Mouse (Mus musculus): ENCODE data around the gene Olfr801. TPM values are rescaled to one million over a fixed set of nuclear protein-coding genes. Genes with fewer than 3 reads are reported as not detected.

Gene Olfr801
- polyA plus RNA-seq, 2 experiments: not detected

DNA sequence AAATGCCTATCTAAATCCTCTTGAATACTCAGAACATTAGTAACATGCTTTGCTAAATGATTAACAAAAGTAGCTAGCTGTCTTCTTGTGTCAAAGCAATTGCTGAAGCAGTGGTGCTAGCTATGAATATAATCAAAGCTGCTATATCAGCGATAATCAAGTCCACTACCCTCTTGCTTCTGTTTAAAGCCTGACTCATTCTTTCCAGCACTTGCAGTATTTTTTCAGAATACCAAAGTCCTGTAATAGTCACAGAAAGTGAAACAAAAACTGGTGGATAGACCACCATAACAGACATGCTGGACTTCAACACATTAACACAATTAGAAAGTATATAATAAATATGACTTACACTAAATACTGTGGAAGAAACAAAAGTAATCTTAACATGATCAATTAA is 21.9 kb downstream of the Olfr801 start:
- Histone ChIP-seq H3K4me2 (replicated peaks; ENCODE audit: low read depth, low read length, severe bottlenecking) (no peak overlapping the region), H3K4me3 (replicated peaks; ENCODE audit: low read length) (no peak overlapping the region), H3K36me3 (ENCODE audit: control insufficient read depth, insufficient read depth, low read length) (no peaks in the 10 kb centered on the region), H3K4me1 (ENCODE audit: control insufficient read depth, insufficient read depth, low read length) (no peaks in the 10 kb centered on the region), H3K27me3 (ENCODE audit: control insufficient read depth, insufficient read depth, low read length) (no peaks in the 10 kb centered on the region), H3K27ac (replicated peaks; ENCODE audit: low read depth, low read length) (no peak overlapping the region), H3K9me3 (ENCODE audit: control insufficient read depth, low read length) (no peaks in the 10 kb centered on the region), H3K9ac (ENCODE audit: low read depth, low read length, severe bottlenecking) (no peak overlapping the region)
- DNase-seq (ENCODE audit: low spot score): no peak
- no peak for ATAC-seq (ENCODE audit: low FRiP score, low read depth)
- WGBS: 80% methylated on average over 1 of the region's 1 CpGs
- no peak for TF ChIP-seq POLR2A (IDR thresholded peaks at IDR 0.05; ENCODE audit: borderline replicate concordance, extremely low read depth, insufficient read depth, insufficient read length)

GRCm38 (mm10) chr10:129637184-129637583 is 36.5 kb downstream of the Olfr801 start, which contains the start of gene Olfr799:
Olfr799 (plus strand) TSS chr10:129637484.
- H3K4me3 ChIP-seq (replicated peaks; ENCODE audit: low read length): no peak within 1 kb of the TSS
- no peak within 1 kb of the TSS for H3K4me2 ChIP-seq (replicated peaks; ENCODE audit: low read depth, low read length, severe bottlenecking)
- H3K9ac ChIP-seq (ENCODE audit: low read depth, low read length, severe bottlenecking): no peak within 1 kb of the TSS
- DNase-seq (ENCODE audit: low spot score): no peak
- ATAC-seq (ENCODE audit: low FRiP score, low read depth): no peak
- H3K9me3 ChIP-seq (ENCODE audit: control insufficient read depth, low read length): no peaks in the 10 kb centered on the region
- H3K36me3 ChIP-seq (ENCODE audit: control insufficient read depth, insufficient read depth, low read length): no peaks in the 10 kb centered on the region
- H3K4me1 ChIP-seq (ENCODE audit: control insufficient read depth, insufficient read depth, low read length): no peaks in the 10 kb centered on the region
- no peak within 1 kb of the TSS for H3K27ac ChIP-seq (replicated peaks; ENCODE audit: low read depth, low read length)
- no peak for TF ChIP-seq POLR2A (IDR thresholded peaks at IDR 0.05; ENCODE audit: borderline replicate concordance, extremely low read depth, insufficient read depth, insufficient read length)
- WGBS: 33% methylated on average over 1 of the region's 1 CpGs
- H3K27me3 ChIP-seq (ENCODE audit: control insufficient read depth, insufficient read depth, low read length): no peaks in the 10 kb centered on the region

DNA sequence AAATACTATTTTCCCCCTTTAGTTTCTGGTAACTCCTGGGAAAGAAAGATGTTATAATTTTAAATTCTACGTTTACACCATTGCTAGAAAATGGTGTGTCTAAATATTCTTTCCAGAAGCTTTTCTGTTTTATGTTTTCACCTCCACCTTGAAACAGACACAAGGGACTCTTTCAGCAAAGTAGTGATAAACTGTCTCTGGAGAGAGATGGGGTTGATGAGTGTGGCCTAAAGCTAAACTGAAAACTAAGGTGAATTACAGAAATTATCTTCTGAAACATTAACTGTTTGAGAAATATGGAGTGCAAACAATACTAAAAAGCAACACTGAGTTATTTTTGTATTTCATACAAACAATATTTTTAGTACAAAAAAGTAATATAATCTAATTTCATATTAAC is 45.8 kb downstream of the Olfr801 start, which contains the start of gene Olfr798:
Olfr798 (minus strand) TSS at position 101 of the 400 bp plus-strand sequence.
- ATAC-seq (ENCODE audit: low FRiP score, low read depth): no peak
- Histone ChIP-seq H3K4me1 (ENCODE audit: control insufficient read depth, insufficient read depth, low read length) (no peaks in the 10 kb centered on the region), H3K4me2 (replicated peaks; ENCODE audit: low read depth, low read length, severe bottlenecking) (no peak within 1 kb of the TSS), H3K4me3 (replicated peaks; ENCODE audit: low read length) (no peak within 1 kb of the TSS), H3K9me3 (ENCODE audit: control insufficient read depth, low read length) (no peaks in the 10 kb centered on the region), H3K27me3 (ENCODE audit: control insufficient read depth, insufficient read depth, low read length) (no peaks in the 10 kb centered on the region), H3K36me3 (ENCODE audit: control insufficient read depth, insufficient read depth, low read length) (no peaks in the 10 kb centered on the region), H3K9ac (ENCODE audit: low read depth, low read length, severe bottlenecking) (no peak within 1 kb of the TSS), H3K27ac (replicated peaks; ENCODE audit: low read depth, low read length) (no peak within 1 kb of the TSS)
- TF ChIP-seq POLR2A (IDR thresholded peaks at IDR 0.05; ENCODE audit: borderline replicate concordance, extremely low read depth, insufficient read depth, insufficient read length): no peak
- no peak for DNase-seq (ENCODE audit: low spot score)
- WGBS: 73% methylated on average over 1 of the region's 1 CpGs

DNA sequence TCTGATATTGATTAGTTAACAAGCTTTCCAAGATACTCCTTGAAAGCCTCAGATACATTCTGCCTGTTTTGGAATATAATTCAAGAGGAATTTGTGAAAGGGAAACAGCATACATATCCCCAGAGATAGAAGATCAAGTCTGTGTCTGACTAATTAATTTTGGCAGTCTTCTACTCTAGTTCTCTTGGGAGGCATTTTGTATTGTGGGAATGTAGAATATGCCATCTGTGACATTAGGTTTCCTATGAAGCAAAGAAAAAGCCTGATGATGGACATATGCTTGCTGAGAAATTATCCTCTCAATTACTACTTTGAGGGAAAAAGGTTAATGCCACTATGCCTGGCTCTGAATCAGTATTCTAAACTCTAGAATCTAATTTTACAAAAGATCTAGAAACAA is 50.4 kb downstream of the Olfr801 start:
- Histone ChIP-seq H3K27ac (replicated peaks; ENCODE audit: low read depth, low read length) (no peak overlapping the region), H3K4me2 (replicated peaks; ENCODE audit: low read depth, low read length, severe bottlenecking) (no peak overlapping the region), H3K27me3 (ENCODE audit: control insufficient read depth, insufficient read depth, low read length) (no peaks in the 10 kb centered on the region), H3K9me3 (ENCODE audit: control insufficient read depth, low read length) (no peaks in the 10 kb centered on the region), H3K4me3 (replicated peaks; ENCODE audit: low read length) (no peak overlapping the region), H3K9ac (ENCODE audit: low read depth, low read length, severe bottlenecking) (no peak overlapping the region), H3K36me3 (ENCODE audit: control insufficient read depth, insufficient read depth, low read length) (no peaks in the 10 kb centered on the region), H3K4me1 (ENCODE audit: control insufficient read depth, insufficient read depth, low read length) (no peaks in the 10 kb centered on the region)
- DNase-seq (ENCODE audit: low spot score): no peak
- ATAC-seq (ENCODE audit: low FRiP score, low read depth): no peak
- no peak for TF ChIP-seq POLR2A (IDR thresholded peaks at IDR 0.05; ENCODE audit: borderline replicate concordance, extremely low read depth, insufficient read depth, insufficient read length)

DNA sequence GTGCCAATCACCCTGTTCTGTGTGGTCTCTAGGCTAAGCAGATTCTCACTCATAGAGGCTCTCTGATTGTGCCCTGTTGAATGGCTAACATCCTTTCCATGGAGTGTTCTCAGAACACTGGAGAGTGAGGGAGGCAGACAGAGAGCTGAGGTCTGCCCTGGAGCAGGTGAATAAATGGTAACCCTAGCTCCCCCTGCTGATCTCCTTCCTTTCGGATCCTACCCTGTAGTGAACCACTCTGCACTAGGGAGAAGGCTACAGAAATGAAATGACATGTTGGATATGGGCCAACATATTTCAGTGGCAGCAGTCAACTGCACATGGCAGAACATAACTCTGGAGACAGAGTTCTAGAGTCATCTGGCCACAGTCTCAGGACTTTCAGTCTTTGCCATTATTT is 51.9 kb downstream of the Olfr801 start:
- H3K27me3 ChIP-seq (ENCODE audit: control insufficient read depth, insufficient read depth, low read length): no peaks in the 10 kb centered on the region
- H3K9me3 ChIP-seq (ENCODE audit: control insufficient read depth, low read length): no peaks in the 10 kb centered on the region
- H3K9ac ChIP-seq (ENCODE audit: low read depth, low read length, severe bottlenecking): no peak overlapping the region
- 19% methylated on average over 1 of the region's 1 CpGs for WGBS
- H3K27ac ChIP-seq (replicated peaks; ENCODE audit: low read depth, low read length): no peak overlapping the region
- ATAC-seq (ENCODE audit: low FRiP score, low read depth) (no peak), DNase-seq (ENCODE audit: low spot score) (no peak)
- no peaks in the 10 kb centered on the region for H3K36me3 ChIP-seq (ENCODE audit: control insufficient read depth, insufficient read depth, low read length)
- no peak overlapping the region for H3K4me3 ChIP-seq (replicated peaks; ENCODE audit: low read length)
- TF ChIP-seq POLR2A (IDR thresholded peaks at IDR 0.05; ENCODE audit: borderline replicate concordance, extremely low read depth, insufficient read depth, insufficient read length): no peak
- H3K4me1 ChIP-seq (ENCODE audit: control insufficient read depth, insufficient read depth, low read length): no peaks in the 10 kb centered on the region
- H3K4me2 ChIP-seq (replicated peaks; ENCODE audit: low read depth, low read length, severe bottlenecking): no peak overlapping the region

Other genes with a start within 250 kb of the Olfr801 start
- gene Olfr786, start 246.6 kb downstream of the Olfr801 start, polyA plus RNA-seq (2012; rRNA removed): not detected in 2 replicates
- not detected in 2 replicates for gene Olfr786, start 246.6 kb downstream of the Olfr801 start, polyA plus RNA-seq (2014; fragmentation: Nextera tagmentation; extraction: Ambion mirVana)
- gene Olfr787, start 212.0 kb downstream of the Olfr801 start, polyA plus RNA-seq (2012; rRNA removed): not detected in 2 replicates
- gene Olfr787, start 212.0 kb downstream of the Olfr801 start, polyA plus RNA-seq (2014; fragmentation: Nextera tagmentation; extraction: Ambion mirVana): not detected in 2 replicates
- not detected in 2 replicates for gene Olfr788, start 202.9 kb downstream of the Olfr801 start, polyA plus RNA-seq (2012; rRNA removed)
- not detected in 2 replicates for gene Olfr788, start 202.9 kb downstream of the Olfr801 start, polyA plus RNA-seq (2014; fragmentation: Nextera tagmentation; extraction: Ambion mirVana)
- gene Olfr789, start 189.1 kb downstream of the Olfr801 start, polyA plus RNA-seq (2012; rRNA removed): not detected in 2 replicates
- gene Olfr789, start 189.1 kb downstream of the Olfr801 start, polyA plus RNA-seq (2014; fragmentation: Nextera tagmentation; extraction: Ambion mirVana): not detected in 2 replicates
- gene Olfr790, start 175.4 kb downstream of the Olfr801 start, polyA plus RNA-seq (2012; rRNA removed): not detected in 2 replicates
- not detected in 2 replicates for gene Olfr790, start 175.4 kb downstream of the Olfr801 start, polyA plus RNA-seq (2014; fragmentation: Nextera tagmentation; extraction: Ambion mirVana)
- gene Olfr791, start 152.1 kb downstream of the Olfr801 start, polyA plus RNA-seq (2012; rRNA removed): not detected in 2 replicates
- not detected in 2 replicates for gene Olfr791, start 152.1 kb downstream of the Olfr801 start, polyA plus RNA-seq (2014; fragmentation: Nextera tagmentation; extraction: Ambion mirVana)
- not detected in 2 replicates for gene Olfr792, start 134.7 kb downstream of the Olfr801 start, polyA plus RNA-seq (2012; rRNA removed)
- not detected in 2 replicates for gene Olfr792, start 134.7 kb downstream of the Olfr801 start, polyA plus RNA-seq (2014; fragmentation: Nextera tagmentation; extraction: Ambion mirVana)
- gene Olfr794, start 106.2 kb downstream of the Olfr801 start, polyA plus RNA-seq (2012; rRNA removed): not detected in 2 replicates
- gene Olfr794, start 106.2 kb downstream of the Olfr801 start, polyA plus RNA-seq (2014; fragmentation: Nextera tagmentation; extraction: Ambion mirVana): not detected in 2 replicates
- not detected in 2 replicates for gene Olfr796, start 61.3 kb downstream of the Olfr801 start, polyA plus RNA-seq (2012; rRNA removed)
- not detected in 2 replicates for gene Olfr796, start 61.3 kb downstream of the Olfr801 start, polyA plus RNA-seq (2014; fragmentation: Nextera tagmentation; extraction: Ambion mirVana)
- not detected in 2 replicates for gene Olfr798, start 45.9 kb downstream of the Olfr801 start, polyA plus RNA-seq (2012; rRNA removed)
- gene Olfr798, start 45.9 kb downstream of the Olfr801 start, polyA plus RNA-seq (2014; fragmentation: Nextera tagmentation; extraction: Ambion mirVana): not detected in 2 replicates
- not detected in 2 replicates for gene Olfr799, start 36.4 kb downstream of the Olfr801 start, polyA plus RNA-seq (2012; rRNA removed)
- gene Olfr799, start 36.4 kb downstream of the Olfr801 start, polyA plus RNA-seq (2014; fragmentation: Nextera tagmentation; extraction: Ambion mirVana): not detected in 2 replicates
- not detected in 2 replicates for gene Olfr800, start 16.2 kb downstream of the Olfr801 start, polyA plus RNA-seq (2012; rRNA removed)
- not detected in 2 replicates for gene Olfr800, start 16.2 kb downstream of the Olfr801 start, polyA plus RNA-seq (2014; fragmentation: Nextera tagmentation; extraction: Ambion mirVana)
- gene Olfr802, start 14.3 kb upstream of the Olfr801 start, polyA plus RNA-seq (2012; rRNA removed): not detected in 2 replicates
- not detected in 2 replicates for gene Olfr802, start 14.3 kb upstream of the Olfr801 start, polyA plus RNA-seq (2014; fragmentation: Nextera tagmentation; extraction: Ambion mirVana)
- not detected in 2 replicates for gene Olfr803, start 20.4 kb upstream of the Olfr801 start, polyA plus RNA-seq (2012; rRNA removed)
- not detected in 2 replicates for gene Olfr803, start 20.4 kb upstream of the Olfr801 start, polyA plus RNA-seq (2014; fragmentation: Nextera tagmentation; extraction: Ambion mirVana)
- gene Olfr804, start 29.3 kb upstream of the Olfr801 start, polyA plus RNA-seq (2012; rRNA removed): not detected in 2 replicates
- gene Olfr804, start 29.3 kb upstream of the Olfr801 start, polyA plus RNA-seq (2014; fragmentation: Nextera tagmentation; extraction: Ambion mirVana): not detected in 2 replicates
- gene Olfr805, start 55.5 kb upstream of the Olfr801 start, polyA plus RNA-seq (2012; rRNA removed): not detected in 2 replicates
- gene Olfr805, start 55.5 kb upstream of the Olfr801 start, polyA plus RNA-seq (2014; fragmentation: Nextera tagmentation; extraction: Ambion mirVana): not detected in 2 replicates
- not detected in 2 replicates for gene Olfr806, start 68.1 kb upstream of the Olfr801 start, polyA plus RNA-seq (2012; rRNA removed)
- not detected in 2 replicates for gene Olfr806, start 68.1 kb upstream of the Olfr801 start, polyA plus RNA-seq (2014; fragmentation: Nextera tagmentation; extraction: Ambion mirVana)
- gene Olfr807, start 83.9 kb upstream of the Olfr801 start, polyA plus RNA-seq (2012; rRNA removed): not detected in 2 replicates
- gene Olfr807, start 83.9 kb upstream of the Olfr801 start, polyA plus RNA-seq (2014; fragmentation: Nextera tagmentation; extraction: Ambion mirVana): not detected in 2 replicates
- not detected in 2 replicates for gene Olfr808, start 91.6 kb upstream of the Olfr801 start, polyA plus RNA-seq (2012; rRNA removed)
- not detected in 2 replicates for gene Olfr808, start 91.6 kb upstream of the Olfr801 start, polyA plus RNA-seq (2014; fragmentation: Nextera tagmentation; extraction: Ambion mirVana)
- not detected in 2 replicates for gene Olfr809, start 100.8 kb upstream of the Olfr801 start, polyA plus RNA-seq (2012; rRNA removed)
- gene Olfr809, start 100.8 kb upstream of the Olfr801 start, polyA plus RNA-seq (2014; fragmentation: Nextera tagmentation; extraction: Ambion mirVana): not detected in 2 replicates
- not detected in 2 replicates for gene Olfr810, start 121.1 kb upstream of the Olfr801 start, polyA plus RNA-seq (2012; rRNA removed)
- not detected in 2 replicates for gene Olfr810, start 121.1 kb upstream of the Olfr801 start, polyA plus RNA-seq (2014; fragmentation: Nextera tagmentation; extraction: Ambion mirVana)
- not detected in 2 replicates for gene Olfr811, start 130.5 kb upstream of the Olfr801 start, polyA plus RNA-seq (2012; rRNA removed)
- gene Olfr811, start 130.5 kb upstream of the Olfr801 start, polyA plus RNA-seq (2014; fragmentation: Nextera tagmentation; extraction: Ambion mirVana): not detected in 2 replicates
- gene Olfr812, start 172.2 kb upstream of the Olfr801 start, polyA plus RNA-seq (2012; rRNA removed): not detected in 2 replicates
- not detected in 2 replicates for gene Olfr812, start 172.2 kb upstream of the Olfr801 start, polyA plus RNA-seq (2014; fragmentation: Nextera tagmentation; extraction: Ambion mirVana)
- not detected in 2 replicates for gene Olfr813, start 181.5 kb upstream of the Olfr801 start, polyA plus RNA-seq (2012; rRNA removed)
- not detected in 2 replicates for gene Olfr813, start 181.5 kb upstream of the Olfr801 start, polyA plus RNA-seq (2014; fragmentation: Nextera tagmentation; extraction: Ambion mirVana)
- gene Olfr814, start 206.0 kb upstream of the Olfr801 start, polyA plus RNA-seq (2012; rRNA removed): not detected in 2 replicates
- gene Olfr814, start 206.0 kb upstream of the Olfr801 start, polyA plus RNA-seq (2014; fragmentation: Nextera tagmentation; extraction: Ambion mirVana): not detected in 2 replicates
- not detected in 2 replicates for gene Olfr815, start 232.0 kb upstream of the Olfr801 start, polyA plus RNA-seq (2012; rRNA removed)
- not detected in 2 replicates for gene Olfr815, start 232.0 kb upstream of the Olfr801 start, polyA plus RNA-seq (2014; fragmentation: Nextera tagmentation; extraction: Ambion mirVana)
- gene Olfr816, start 241.7 kb upstream of the Olfr801 start, polyA plus RNA-seq (2012; rRNA removed): not detected in 2 replicates
- not detected in 2 replicates for gene Olfr816, start 241.7 kb upstream of the Olfr801 start, polyA plus RNA-seq (2014; fragmentation: Nextera tagmentation; extraction: Ambion mirVana)